Mouse (Mus musculus) lung, adult 2 months (tissue): Measurements from ENCODE around the gene Thtpa. TPM values are rescaled to one million over a fixed set of nuclear protein-coding genes. Genes with fewer than 3 reads are reported as not detected.

ENCODE experiments used
- DNase-seq: peaks from one replicate; pipeline ENCODE4 v3.0.0; 2022
- H3K4me1 ChIP-seq: fragments of 200-500 bp; 2 replicates; pipeline ENCODE4 v1.6.1; 2011; ENCODE audit warnings: low read length; ENCODE audit not compliant: control insufficient read depth, insufficient read depth
- H3K4me3 ChIP-seq: fragments of 200-500 bp; replicated peaks from 2 replicates; pipeline ENCODE3; 2011; ENCODE audit warnings: low read depth, mild to moderate bottlenecking, control low read depth, low read length; ENCODE audit errors: extremely low read depth
- CTCF ChIP-seq: fragments of 200-500 bp; IDR thresholded peaks from 2 replicates; pipeline ENCODE4 v1.5.1; 2011; ENCODE audit warnings: mild to moderate bottlenecking, low read length, control low read depth; ENCODE audit not compliant: insufficient read depth
- POLR2A ChIP-seq: fragments of 200-500 bp; IDR thresholded peaks from 2 replicates; pipeline ENCODE4 v1.6.1; 2011; ENCODE audit warnings: low read depth, mild to moderate bottlenecking, control low read depth, low read length, borderline replicate concordance; ENCODE audit errors: extremely low read depth
- WGBS: fragments of 180-500 bp; shearing (Covaris S2); methylation state at CpG from one replicate; pipeline ENCODE4 v1.1.7; 2018; 5-methylcytosine and 5-hydroxymethylcytosine counted together
- polyA plus RNA-seq: library from polyadenylated mRNA; depleted of rRNA; stranded (reverse); fragments of >200 nt; gene quantifications from 2 replicates; pipeline ENCODE4 v1.2.3, GENCODE M21; 2012

Gene Thtpa
- polyA plus RNA-seq, 1 experiment, result 9.2 TPM

DNA sequence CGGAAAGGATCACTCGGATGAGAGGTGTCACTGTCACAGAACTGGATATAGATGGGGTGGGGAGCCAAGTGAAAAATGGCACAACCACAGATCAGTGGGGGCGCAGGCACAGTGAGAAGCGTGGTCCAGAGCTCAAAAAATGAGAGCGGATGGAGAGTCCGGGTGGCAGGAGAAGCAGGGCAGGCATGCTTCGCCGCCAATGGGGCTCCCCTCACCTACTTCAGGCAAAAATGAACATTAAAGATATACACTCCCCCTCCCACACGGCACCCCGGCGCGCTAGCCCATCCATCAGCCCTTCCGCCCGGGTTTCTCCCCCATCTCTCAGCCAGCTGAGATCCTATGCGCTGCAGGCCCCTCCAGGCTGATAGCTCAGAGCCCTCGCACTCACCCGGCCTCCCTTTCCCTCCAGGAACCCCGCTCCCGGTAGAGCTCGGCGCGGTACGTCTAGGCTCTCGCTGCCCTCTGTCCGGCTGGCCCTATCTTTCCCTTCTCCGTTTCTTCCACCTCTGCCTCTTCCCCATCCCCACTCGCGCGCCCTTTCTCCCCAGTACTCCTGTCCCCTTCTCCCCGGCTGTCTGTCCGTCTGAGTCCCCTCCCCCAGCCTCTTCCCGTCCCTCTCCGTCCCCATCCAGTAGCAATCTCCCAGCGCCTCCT is 3.2 kb upstream of the Thtpa start:
- no peak for TF ChIP-seq CTCF
- TF ChIP-seq POLR2A, result no peak
- H3K4me3 ChIP-seq, result peak overlapping the region; percentile 93
- WGBS, result 11% methylated on average over 34 of the region's 34 CpGs
- H3K4me1 ChIP-seq, result peaks cover 2% of the 10 kb centered on the region; the same call in 1 of the 2 replicates
- DNase-seq, result peak; percentile 34

- Histone ChIP-seq H3K4me1 (peaks cover 2% of the 10 kb centered on the region; the same call in 1 of the 2 replicates), H3K4me3 (peak within 1 kb of the TSS; percentile 93)
- TF ChIP-seq POLR2A, result peak; percentile 28; the same call in 1 of the 2 replicates
- TF ChIP-seq CTCF, result no peak
- DNase-seq, result peak; percentile 89
- WGBS, result 1% methylated on average over 34 of the region's 34 CpGs
These were observed 2.5 kb upstream of the Thtpa start, which contains the start of gene Zfhx2 for GRCm38 (mm10) chr14:55092011-55092577. Zfhx2 (minus strand) TSS chr14:55092324.

DNA sequence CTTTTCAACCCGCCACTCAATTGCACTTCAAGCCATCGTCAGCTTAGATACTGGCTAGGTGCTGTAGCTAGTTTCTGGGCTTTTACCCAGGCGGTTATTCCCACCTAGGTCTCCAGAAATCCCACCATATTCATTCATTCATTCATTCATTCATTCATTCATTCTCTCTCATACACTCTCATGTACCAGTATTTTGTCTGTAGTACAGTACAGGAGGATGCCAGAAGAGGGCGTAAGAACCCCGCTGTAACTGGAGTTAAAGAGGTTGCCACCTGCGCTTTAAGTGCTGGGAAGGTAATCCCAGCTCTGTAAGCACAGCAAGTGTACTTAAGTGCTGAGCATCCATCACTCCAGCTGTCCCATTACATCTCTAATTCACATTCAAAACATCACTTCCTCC is 657 bp upstream of the Thtpa start:
- DNase-seq, result no peak
- 43% methylated on average over 6 of the region's 6 CpGs for WGBS

DNA sequence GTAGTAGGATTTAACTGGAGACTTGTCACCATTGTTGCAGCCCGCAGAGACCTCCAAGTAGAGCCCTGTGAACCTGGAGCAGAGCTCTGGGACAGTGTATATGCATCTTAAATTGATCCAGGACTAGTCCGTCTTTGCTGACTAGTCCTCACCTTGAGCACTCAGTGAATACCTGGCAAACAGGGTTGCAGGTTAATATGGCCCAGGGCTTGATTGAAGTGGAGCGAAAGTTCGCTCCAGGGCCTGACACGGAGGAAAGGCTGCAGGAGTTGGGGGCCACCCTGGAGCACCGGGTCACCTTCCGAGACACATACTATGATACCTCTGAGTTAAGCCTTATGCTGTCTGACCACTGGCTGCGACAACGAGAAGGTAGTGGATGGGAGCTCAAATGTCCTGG is 679 bp downstream of the Thtpa start:
- H3K4me3 ChIP-seq, result peak overlapping the region; percentile 87
- TF ChIP-seq CTCF (no peak), POLR2A (no peak)
- no peak for DNase-seq
- 48% methylated on average over 9 of the region's 9 CpGs for WGBS
- H3K4me1 ChIP-seq, result peaks cover 2% of the 10 kb centered on the region

More for the DNA sequence above, 657 bp upstream of the Thtpa start:
- peaks cover 2% of the 10 kb centered on the region for H3K4me1 ChIP-seq
- TF ChIP-seq CTCF (no peak), POLR2A (no peak)
- H3K4me3 ChIP-seq, result no peak overlapping the region

GRCm38 (mm10) chr14:55095671-55096070 is 1.1 kb downstream of the Thtpa start:
- TF ChIP-seq CTCF (no peak), POLR2A (no peak)
- WGBS, result 60% methylated on average over 12 of the region's 12 CpGs
- Histone ChIP-seq H3K4me1 (peaks cover 2% of the 10 kb centered on the region), H3K4me3 (no peak overlapping the region)
- DNase-seq, result no peak

DNA sequence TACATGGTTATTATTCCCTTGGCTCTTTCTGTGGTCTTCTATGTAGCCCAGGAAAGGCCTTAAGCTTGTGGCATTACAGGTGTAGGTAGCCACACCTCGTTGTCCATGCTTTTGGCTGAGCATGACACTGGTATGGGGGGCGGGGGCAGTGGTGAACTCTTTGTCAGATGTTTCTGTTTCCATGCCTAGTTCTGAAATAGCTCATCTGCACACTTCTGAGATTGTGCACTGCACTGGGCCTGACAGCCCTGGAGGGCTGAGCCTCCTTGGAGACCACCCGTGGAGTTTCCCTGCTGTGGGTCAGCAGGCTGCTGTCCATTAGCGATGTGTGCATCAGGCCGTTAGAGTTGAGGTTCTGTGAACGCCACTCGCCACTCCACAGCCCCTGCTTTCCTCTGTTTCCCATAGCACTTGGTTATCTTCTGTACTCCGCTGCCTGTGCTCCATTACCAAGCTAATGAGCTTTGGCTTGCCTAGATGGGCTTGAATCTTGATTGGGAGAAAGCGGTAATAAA is 2.0 kb downstream of the Thtpa start:
- H3K4me1 ChIP-seq, result peaks cover 2% of the 10 kb centered on the region; the same call in 1 of the 2 replicates
- WGBS, result 70% methylated on average over 9 of the region's 9 CpGs
- H3K4me3 ChIP-seq, result no peak overlapping the region
- no peak for DNase-seq
- no peak for TF ChIP-seq POLR2A
- no peak for TF ChIP-seq CTCF

GRCm38 (mm10) chr14:55097646-55098045 is 3.1 kb downstream of the Thtpa start:
- Histone ChIP-seq H3K4me3 (no peak overlapping the region), H3K4me1 (peaks cover 2% of the 10 kb centered on the region; the same call in 1 of the 2 replicates)
- no peak for DNase-seq
- TF ChIP-seq CTCF, result no peak
- no peak for TF ChIP-seq POLR2A
- WGBS, result 48% methylated on average over 10 of the region's 10 CpGs

GRCm38 (mm10) chr14:55098067-55098466 is 3.5 kb downstream of the Thtpa start:
- Histone ChIP-seq H3K4me1 (peaks cover 2% of the 10 kb centered on the region; the same call in 1 of the 2 replicates), H3K4me3 (no peak overlapping the region)
- TF ChIP-seq CTCF (peak; percentile 58), POLR2A (no peak)
- no peak for DNase-seq
- 40% methylated on average over 4 of the region's 4 CpGs for WGBS

- 57% methylated on average over 4 of the region's 4 CpGs for WGBS
- DNase-seq, result peak; percentile 47
- TF ChIP-seq CTCF, result peak; percentile 47; the same call in 1 of the 2 replicates
- TF ChIP-seq POLR2A, result no peak
These were observed 7.0 kb downstream of the Thtpa start for GRCm38 (mm10) chr14:55101592-55101991.

More at GRCm38 (mm10) chr14:55101592-55101991, 7.0 kb downstream of the Thtpa start:
- Histone ChIP-seq H3K4me1 (no peaks in the 10 kb centered on the region; the same call in 1 of the 2 replicates), H3K4me3 (no peak overlapping the region)
